Mouse (Mus musculus): ENCODE data around the gene Pnkp.

Gene Pnkp

GRCm38 (mm10) chr7:44857042-44857552, at the start of gene Pnkp:
Gene Pnkp, plus strand, starts transcription at chr7:44857139.
- peak; percentile 94 for DNase-seq (ENCODE audit: low read depth, low spot score)

GRCm38 (mm10) chr7:44808927-44809326, 48.0 kb upstream of the Pnkp start:
- no peak for DNase-seq (ENCODE audit: low read depth, low spot score)

- no peak for DNase-seq (ENCODE audit: low read depth, low spot score)
These were observed 47.5 kb upstream of the Pnkp start for GRCm38 (mm10) chr7:44809466-44809865.

GRCm38 (mm10) chr7:44810365-44810764, 46.6 kb upstream of the Pnkp start:
- DNase-seq (ENCODE audit: low read depth, low spot score) = no peak

- DNase-seq (ENCODE audit: low read depth, low spot score) = no peak
These were observed 46.0 kb upstream of the Pnkp start for GRCm38 (mm10) chr7:44810819-44811557.

- no peak for DNase-seq (ENCODE audit: low read depth, low spot score)
These were observed 44.2 kb upstream of the Pnkp start for GRCm38 (mm10) chr7:44812651-44813325.

- no peak for DNase-seq (ENCODE audit: low read depth, low spot score)
These were observed 43.0 kb upstream of the Pnkp start for GRCm38 (mm10) chr7:44813985-44814384.

- DNase-seq (ENCODE audit: low read depth, low spot score) = no peak
These were observed 42.5 kb upstream of the Pnkp start for GRCm38 (mm10) chr7:44814423-44814822.

GRCm38 (mm10) chr7:44814952-44815553, 41.9 kb upstream of the Pnkp start:
- no peak for DNase-seq (ENCODE audit: low read depth, low spot score)

GRCm38 (mm10) chr7:44815721-44816469, 41.0 kb upstream of the Pnkp start, which contains the start of the genes Nup62 and Il4i1:
Gene Nup62, plus strand, starts transcription at chr7:44816088.
Gene Il4i1, plus strand, starts transcription at chr7:44816387.
- peak; percentile 97 for DNase-seq (ENCODE audit: low read depth, low spot score)

- DNase-seq (ENCODE audit: low read depth, low spot score) = no peak
These were observed 40.4 kb upstream of the Pnkp start, which contains the start of gene Atf5 for GRCm38 (mm10) chr7:44816470-44817021. Gene Atf5, minus strand, starts transcription at chr7:44816658.

- no peak for DNase-seq (ENCODE audit: low read depth, low spot score)
These were observed 39.5 kb upstream of the Pnkp start for GRCm38 (mm10) chr7:44817441-44817840.

GRCm38 (mm10) chr7:44818164-44818563, 38.8 kb upstream of the Pnkp start:
- DNase-seq (ENCODE audit: low read depth, low spot score) = no peak

- DNase-seq (ENCODE audit: low read depth, low spot score) = no peak
These were observed 38.1 kb upstream of the Pnkp start for GRCm38 (mm10) chr7:44818751-44819235.

- DNase-seq (ENCODE audit: low read depth, low spot score) = no peak
These were observed 37.5 kb upstream of the Pnkp start for GRCm38 (mm10) chr7:44819391-44819790.

GRCm38 (mm10) chr7:44819863-44820262, 37.1 kb upstream of the Pnkp start:
- DNase-seq (ENCODE audit: low read depth, low spot score) = no peak

- DNase-seq (ENCODE audit: low read depth, low spot score) = no peak
These were observed 36.4 kb upstream of the Pnkp start for GRCm38 (mm10) chr7:44820525-44820924.

- no peak for DNase-seq (ENCODE audit: low read depth, low spot score)
These were observed 35.1 kb upstream of the Pnkp start for GRCm38 (mm10) chr7:44821666-44822448.

- no peak for DNase-seq (ENCODE audit: low read depth, low spot score)
These were observed 33.5 kb upstream of the Pnkp start for GRCm38 (mm10) chr7:44823409-44823808.

GRCm38 (mm10) chr7:44824872-44825271, 32.1 kb upstream of the Pnkp start:
- peak; percentile 56 for DNase-seq (ENCODE audit: low read depth, low spot score)

Data from telencephalon, adult 2 months (tissue).